Mouse (Mus musculus) myocyte (in vitro differentiated cells): ENCODE measurements at regions not wholly inside any gene's neighbourhood (a gene's known extent, or its start where the extent isn't known, plus 50 kb on each side); places are given as distances from the start of the nearest gene placed in this dataset.

Experiments
- H3K27me3 ChIP-seq: one replicate; pipeline ENCODE4 v1.6.1; 2011; ENCODE audit not compliant: control insufficient read depth, insufficient read depth, insufficient read length
- H3K36me3 ChIP-seq: one replicate; pipeline ENCODE4 v1.6.1; 2011; ENCODE audit not compliant: control insufficient read depth, insufficient read depth
- H3K4me2 ChIP-seq: one replicate; pipeline ENCODE4 v1.6.1; 2011; ENCODE audit warnings: low read depth, control low read depth
- H3K4me3 ChIP-seq: one replicate; pipeline ENCODE4 v1.5.1; 2011; ENCODE audit warnings: mild to moderate bottlenecking, control low read depth, moderate library complexity
- H3K79me2 ChIP-seq: one replicate; pipeline ENCODE4 v1.6.1; 2011; ENCODE audit not compliant: control insufficient read depth, insufficient read depth
- H3ac ChIP-seq: one replicate; pipeline ENCODE4 v1.6.1; 2011; ENCODE audit not compliant: control insufficient read depth, insufficient read length
- CEBPB ChIP-seq: IDR thresholded peaks from 2 replicates; pipeline ENCODE4 v1.6.1; 2011; ENCODE audit warnings: mild to moderate bottlenecking, moderate library complexity; ENCODE audit not compliant: poor library complexity, insufficient read depth, severe bottlenecking
- E2F4 ChIP-seq: IDR thresholded peaks from one replicate; pipeline ENCODE4 v1.6.1; 2011; ENCODE audit warnings: mild to moderate bottlenecking, control low read depth, moderate library complexity; ENCODE audit not compliant: insufficient read depth
- MAX ChIP-seq: IDR thresholded peaks from one replicate; pipeline ENCODE4 v1.6.1; 2011; ENCODE audit warnings: low read depth, mild to moderate bottlenecking, control low read depth
- MYOD1 ChIP-seq, 3 experiments: IDR thresholded peaks; one replicate each; pipeline ENCODE4 v1.6.1; 2011; ENCODE audit warnings: control low read depth in 2 of 3, low read depth in 2 of 3, mild to moderate bottlenecking in 2 of 3, moderate library complexity in 1 of 3; ENCODE audit not compliant: insufficient read length in 2 of 3, control insufficient read depth in 1 of 3
- MYOG ChIP-seq, 3 experiments: IDR thresholded peaks; one replicate each; pipeline ENCODE4 v1.6.1; 2011; ENCODE audit warnings: control low read depth in 2 of 3, low read depth in 2 of 3, mild to moderate bottlenecking in 2 of 3; ENCODE audit not compliant: insufficient read length in 2 of 3, control insufficient read depth in 1 of 3, insufficient read depth in 1 of 3
- POLR2A ChIP-seq: IDR thresholded peaks from one replicate; pipeline ENCODE4 v1.6.1; 2011; ENCODE audit warnings: low read depth, mild to moderate bottlenecking, control low read depth, moderate library complexity; ENCODE audit not compliant: insufficient read length
- POLR2AphosphoS2 ChIP-seq: IDR thresholded peaks from one replicate; pipeline ENCODE4 v1.6.1; 2011; ENCODE audit warnings: low read depth, control low read depth; ENCODE audit not compliant: insufficient read length
- REST ChIP-seq: IDR thresholded peaks from one replicate; pipeline ENCODE4 v1.6.1; 2011; ENCODE audit warnings: mild to moderate bottlenecking, control low read depth, moderate library complexity; ENCODE audit not compliant: insufficient read depth, insufficient read length
- SRF ChIP-seq: IDR thresholded peaks from one replicate; pipeline ENCODE4 v1.6.1; 2011; ENCODE audit warnings: low read depth; ENCODE audit not compliant: control insufficient read depth, insufficient read length
- TCF12 ChIP-seq: IDR thresholded peaks from one replicate; pipeline ENCODE4 v1.6.1; 2011; ENCODE audit warnings: mild to moderate bottlenecking, control low read depth; ENCODE audit not compliant: poor library complexity, insufficient read depth, severe bottlenecking
- TCF3 ChIP-seq: IDR thresholded peaks from one replicate; pipeline ENCODE4 v1.6.1; 2011; ENCODE audit warnings: low read depth, control low read depth; ENCODE audit not compliant: insufficient read length
- USF1 ChIP-seq: IDR thresholded peaks from one replicate; pipeline ENCODE4 v1.6.1; 2011; ENCODE audit warnings: low read depth, mild to moderate bottlenecking, control low read depth, moderate library complexity

DNA sequence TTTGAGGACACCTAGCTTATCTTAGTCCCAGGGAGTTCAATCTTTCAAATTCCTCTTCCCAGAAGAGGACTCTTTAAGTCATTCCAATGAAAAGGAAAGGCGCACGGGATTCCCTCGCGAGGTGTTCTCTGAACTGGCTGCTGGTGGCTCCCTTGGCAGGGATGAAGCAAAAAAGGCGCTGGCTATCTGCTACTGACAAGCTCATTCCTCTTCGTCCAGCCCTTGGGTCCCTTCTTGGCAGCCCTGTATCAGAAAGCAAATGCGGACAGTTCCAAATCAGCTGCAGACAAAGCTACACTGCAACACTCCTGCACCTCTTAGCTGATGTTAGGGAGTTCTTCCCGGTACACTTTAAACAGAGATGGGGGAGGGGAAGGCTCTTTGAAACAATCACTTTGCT lies 155.4 kb downstream of the Ifng start:
- H3ac ChIP-seq, result no peak overlapping the region
- H3K36me3 ChIP-seq, result no peaks in the 10 kb centered on the region
- H3K4me3 ChIP-seq, result no peak overlapping the region
- H3K4me2 ChIP-seq, result no peak overlapping the region
- no peaks in the 10 kb centered on the region for H3K27me3 ChIP-seq
- no peaks in the 10 kb centered on the region for H3K79me2 ChIP-seq
- TF ChIP-seq SRF (no peak), MYOD1 (IDR thresholded peaks at IDR 0.05; ENCODE audit: control insufficient read depth in 1 of 3, insufficient read length in 2 of 3, low read depth in 2 of 3) (no peak), MAX (no peak), POLR2A (no peak), TCF3 (no peak), USF1 (no peak), CEBPB (no peak), MYOG (IDR thresholded peaks at IDR 0.05; ENCODE audit: control insufficient read depth in 1 of 3, insufficient read depth in 1 of 3, insufficient read length in 2 of 3, low read depth in 2 of 3) (no peak)

- TF ChIP-seq TCF3 (no peak), USF1 (no peak), CEBPB (no peak)
- no peaks in the 10 kb centered on the region for H3K36me3 ChIP-seq
- H3ac ChIP-seq, result no peak overlapping the region
- H3K4me3 ChIP-seq, result no peak overlapping the region
- no peaks in the 10 kb centered on the region for H3K79me2 ChIP-seq
- no peak overlapping the region for H3K4me2 ChIP-seq
- H3K27me3 ChIP-seq, result no peaks in the 10 kb centered on the region
Observed at GRCm38 (mm10) chr10:118598497-118598896, 157.7 kb downstream of the Ifng start.

- Histone ChIP-seq H3K36me3 (no peaks in the 10 kb centered on the region), H3K4me2 (no peak overlapping the region), H3ac (no peak overlapping the region), H3K27me3 (no peaks in the 10 kb centered on the region), H3K4me3 (no peak overlapping the region), H3K79me2 (no peaks in the 10 kb centered on the region)
- TF ChIP-seq MAX (no peak), MYOG (IDR thresholded peaks at IDR 0.05; ENCODE audit: control insufficient read depth in 1 of 3, insufficient read depth in 1 of 3, insufficient read length in 2 of 3, low read depth in 2 of 3) (no peak), USF1 (no peak), E2F4 (no peak), POLR2A (no peak), CEBPB (no peak), MYOD1 (IDR thresholded peaks at IDR 0.05; ENCODE audit: control insufficient read depth in 1 of 3, insufficient read length in 2 of 3, low read depth in 2 of 3) (no peak), POLR2AphosphoS2 (no peak), TCF12 (no peak), SRF (no peak), TCF3 (no peak), REST (no peak)
Observed at GRCm38 (mm10) chr10:118599197-118599596, 158.4 kb downstream of the Ifng start.

DNA sequence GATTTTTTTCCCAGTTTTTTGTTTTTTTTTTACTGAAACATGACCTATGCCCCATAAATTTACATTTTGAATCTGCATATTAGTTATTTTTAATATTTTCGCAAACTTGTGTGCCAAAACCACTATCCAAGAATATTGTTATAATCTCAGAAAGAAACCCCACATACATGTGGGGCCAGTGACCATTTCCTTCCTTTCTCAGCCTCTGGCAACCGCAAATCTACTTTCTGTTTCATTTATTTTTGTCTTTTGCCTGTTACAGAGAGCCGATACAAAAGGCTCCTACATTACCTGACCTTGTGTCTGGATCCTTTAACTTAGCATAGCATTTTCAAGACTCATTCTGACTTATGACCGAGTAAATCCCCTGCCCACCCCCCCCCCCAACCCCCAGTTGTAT lies 158.8 kb downstream of the Ifng start:
- Histone ChIP-seq H3ac (no peak overlapping the region), H3K27me3 (no peaks in the 10 kb centered on the region), H3K79me2 (no peaks in the 10 kb centered on the region), H3K4me2 (no peak overlapping the region), H3K4me3 (no peak overlapping the region), H3K36me3 (no peaks in the 10 kb centered on the region)
- TF ChIP-seq SRF (no peak), USF1 (no peak), E2F4 (no peak), POLR2AphosphoS2 (no peak), POLR2A (no peak), TCF12 (no peak), TCF3 (no peak), CEBPB (no peak), MYOG (IDR thresholded peaks at IDR 0.05; ENCODE audit: control insufficient read depth in 1 of 3, insufficient read depth in 1 of 3, insufficient read length in 2 of 3, low read depth in 2 of 3) (no peak), MAX (no peak), MYOD1 (IDR thresholded peaks at IDR 0.05; ENCODE audit: control insufficient read depth in 1 of 3, insufficient read length in 2 of 3, low read depth in 2 of 3) (no peak), REST (no peak)

- Histone ChIP-seq H3K4me3 (no peak overlapping the region), H3K27me3 (no peaks in the 10 kb centered on the region), H3K79me2 (no peaks in the 10 kb centered on the region), H3K4me2 (no peak overlapping the region), H3K36me3 (no peaks in the 10 kb centered on the region), H3ac (no peak overlapping the region)
- TF ChIP-seq E2F4 (no peak), TCF3 (no peak), TCF12 (no peak), MYOD1 (IDR thresholded peaks at IDR 0.05; ENCODE audit: control insufficient read depth in 1 of 3, insufficient read length in 2 of 3, low read depth in 2 of 3) (no peak), POLR2AphosphoS2 (no peak), MAX (no peak), REST (no peak), POLR2A (no peak), USF1 (no peak), SRF (no peak), MYOG (IDR thresholded peaks at IDR 0.05; ENCODE audit: control insufficient read depth in 1 of 3, insufficient read depth in 1 of 3, insufficient read length in 2 of 3, low read depth in 2 of 3) (no peak), CEBPB (no peak)
Observed at GRCm38 (mm10) chr10:118602922-118603321, 162.1 kb downstream of the Ifng start.
